Mouse (Mus musculus) spleen, adult 2 months (tissue): ENCODE measurements around the gene Aco1. TPM values are rescaled to one million over a fixed set of nuclear protein-coding genes. Genes with fewer than 3 reads are reported as not detected.

ENCODE experiments used
- DNase-seq, 2 experiments: peaks; one replicate each; pipeline versions ENCODE4 v3.0.0 to v3.0.0-alpha.2; 2012 to 2021; ENCODE audit warnings: low spot score in 2 of 2, low read depth in 1 of 2
- H3K27ac ChIP-seq: fragments of 200-500 bp; 2 replicates; pipeline ENCODE4 v1.5.1; 2012; ENCODE audit warnings: low read length, inconsistent platforms; ENCODE audit not compliant: insufficient read depth
- H3K27me3 ChIP-seq: fragments of 200-500 bp; 2 replicates; pipeline ENCODE4 v1.6.1; 2012; ENCODE audit warnings: mild to moderate bottlenecking, moderate library complexity, low read length, inconsistent platforms; ENCODE audit not compliant: control insufficient read depth, insufficient read depth
- H3K36me3 ChIP-seq: fragments of 200-500 bp; 2 replicates; pipeline ENCODE4 v1.6.1; 2012; ENCODE audit warnings: mild to moderate bottlenecking, low read length, inconsistent platforms; ENCODE audit not compliant: control insufficient read depth, insufficient read depth
- H3K4me1 ChIP-seq: fragments of 200-500 bp; 2 replicates; pipeline ENCODE4 v1.6.1; 2011; ENCODE audit warnings: inconsistent platforms; ENCODE audit not compliant: control insufficient read depth, insufficient read depth, insufficient read length
- H3K4me3 ChIP-seq: fragments of 200-500 bp; 2 replicates; pipeline ENCODE4 v1.5.1; 2011; ENCODE audit warnings: mild to moderate bottlenecking, inconsistent platforms; ENCODE audit not compliant: insufficient read depth, insufficient read length; ENCODE audit errors: extremely low read depth
- CTCF ChIP-seq: fragments of 200-500 bp; IDR thresholded peaks from 2 replicates; pipeline ENCODE4 v1.5.1; 2011; ENCODE audit warnings: mild to moderate bottlenecking, inconsistent platforms; ENCODE audit not compliant: insufficient read depth, insufficient read length, insufficient replicate concordance; ENCODE audit errors: extremely low read depth
- POLR2A ChIP-seq: fragments of 200-500 bp; IDR thresholded peaks from 2 replicates; pipeline ENCODE4 v1.6.1; 2011; ENCODE audit warnings: low read depth, low read length, inconsistent platforms
- WGBS: fragments of 180-500 bp; shearing (Covaris S2); methylation state at CpG from one replicate; pipeline ENCODE4 v1.1.7; 2018; 5-methylcytosine and 5-hydroxymethylcytosine counted together
- polyA plus RNA-seq: library from polyadenylated mRNA; depleted of rRNA; stranded (reverse); fragments of >200 nt; gene quantifications from 2 replicates; pipeline ENCODE4 v1.2.3, GENCODE M21; 2012

The Aco1 gene
- polyA plus RNA-seq, 1 experiment, result 11.4 TPM

DNA sequence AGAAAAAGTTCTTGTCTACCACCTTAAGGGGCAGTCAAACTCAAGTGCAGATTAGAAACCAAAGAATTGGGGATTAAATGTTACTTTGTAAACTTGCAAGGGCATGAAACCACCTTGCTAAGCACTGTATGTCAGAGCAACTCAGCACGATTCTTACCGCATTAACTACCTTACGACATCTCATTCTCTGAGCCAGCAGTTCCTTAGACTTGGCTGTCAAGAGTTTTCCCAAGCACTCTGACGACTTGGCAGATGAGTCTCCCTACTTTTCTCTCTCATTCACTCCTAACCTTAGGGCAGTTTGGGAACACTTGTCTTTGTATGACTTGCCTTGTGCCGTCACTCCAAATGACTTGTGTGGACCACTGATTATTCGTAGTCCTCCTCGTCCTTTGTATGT lies 7.2 kb downstream of the Aco1 start:
- Histone ChIP-seq H3K4me1 (no peaks in the 10 kb centered on the region), H3K36me3 (no peaks in the 10 kb centered on the region), H3K27ac (no peak overlapping the region), H3K27me3 (no peaks in the 10 kb centered on the region), H3K4me3 (no peak overlapping the region)
- WGBS, result 94% methylated on average over 7 of the region's 7 CpGs
- DNase-seq, result no peak
- no peak for TF ChIP-seq CTCF
- TF ChIP-seq POLR2A, result no peak

- 98% methylated on average over 2 of the region's 2 CpGs for WGBS
- Histone ChIP-seq H3K4me3 (no peak overlapping the region), H3K36me3 (no peaks in the 10 kb centered on the region), H3K27ac (no peak overlapping the region), H3K4me1 (no peaks in the 10 kb centered on the region), H3K27me3 (no peaks in the 10 kb centered on the region)
- no peak for DNase-seq
- TF ChIP-seq POLR2A (no peak), CTCF (no peak)
These were observed 9.9 kb downstream of the Aco1 start for GRCm38 (mm10) chr4:40152771-40153170.

- WGBS, result 91% methylated on average over 4 of the region's 4 CpGs
- H3K27me3 ChIP-seq, result no peaks in the 10 kb centered on the region
- no peaks in the 10 kb centered on the region for H3K4me1 ChIP-seq
- no peak overlapping the region for H3K4me3 ChIP-seq
- TF ChIP-seq CTCF, result no peak
- TF ChIP-seq POLR2A, result no peak
- no peaks in the 10 kb centered on the region for H3K36me3 ChIP-seq
- H3K27ac ChIP-seq, result no peak overlapping the region
- DNase-seq, result no peak
These were observed 10.6 kb downstream of the Aco1 start for GRCm38 (mm10) chr4:40153500-40153899.

- WGBS, result 94% methylated on average over 4 of the region's 4 CpGs
These were observed 11.9 kb downstream of the Aco1 start for GRCm38 (mm10) chr4:40154751-40155150.

DNA sequence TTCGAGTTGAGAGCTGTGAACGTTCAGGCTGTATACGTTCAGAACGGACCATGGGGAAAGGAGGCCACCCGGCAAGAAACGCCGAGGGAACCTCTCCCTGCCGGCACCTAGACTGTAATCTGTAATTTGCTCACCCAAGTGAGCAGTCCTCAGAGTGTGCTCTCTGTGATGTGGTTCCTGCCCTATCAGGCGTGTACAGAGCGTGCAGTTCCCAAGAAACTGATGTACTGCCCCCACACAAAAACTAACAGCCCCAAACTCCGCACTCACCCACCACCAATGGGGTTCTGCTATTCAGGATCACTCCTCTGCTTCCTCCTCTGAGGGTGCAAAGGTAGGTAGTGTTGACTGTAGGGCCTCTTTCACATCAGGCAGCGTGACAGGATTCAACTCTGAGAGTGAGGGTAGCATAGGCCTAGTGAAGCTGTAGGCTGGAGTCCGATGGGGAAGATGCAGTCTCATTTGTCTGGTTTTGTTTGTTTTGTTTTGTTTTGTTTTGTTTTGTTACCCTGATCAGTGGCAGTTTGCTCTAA lies 12.7 kb downstream of the Aco1 start:
- no peaks in the 10 kb centered on the region for H3K27me3 ChIP-seq
- no peak overlapping the region for H3K4me3 ChIP-seq
- DNase-seq, result no peak
- no peaks in the 10 kb centered on the region for H3K36me3 ChIP-seq
- TF ChIP-seq POLR2A (no peak), CTCF (no peak)
- H3K27ac ChIP-seq, result no peak overlapping the region
- WGBS, result 87% methylated on average over 13 of the region's 13 CpGs
- no peaks in the 10 kb centered on the region for H3K4me1 ChIP-seq

More at GRCm38 (mm10) chr4:40154751-40155150, 11.9 kb downstream of the Aco1 start:
- H3K27ac ChIP-seq, result no peak overlapping the region
- no peaks in the 10 kb centered on the region for H3K27me3 ChIP-seq
- H3K4me3 ChIP-seq, result no peak overlapping the region
- DNase-seq, result no peak
- no peaks in the 10 kb centered on the region for H3K4me1 ChIP-seq
- TF ChIP-seq CTCF (no peak), POLR2A (no peak)
- no peaks in the 10 kb centered on the region for H3K36me3 ChIP-seq

DNA sequence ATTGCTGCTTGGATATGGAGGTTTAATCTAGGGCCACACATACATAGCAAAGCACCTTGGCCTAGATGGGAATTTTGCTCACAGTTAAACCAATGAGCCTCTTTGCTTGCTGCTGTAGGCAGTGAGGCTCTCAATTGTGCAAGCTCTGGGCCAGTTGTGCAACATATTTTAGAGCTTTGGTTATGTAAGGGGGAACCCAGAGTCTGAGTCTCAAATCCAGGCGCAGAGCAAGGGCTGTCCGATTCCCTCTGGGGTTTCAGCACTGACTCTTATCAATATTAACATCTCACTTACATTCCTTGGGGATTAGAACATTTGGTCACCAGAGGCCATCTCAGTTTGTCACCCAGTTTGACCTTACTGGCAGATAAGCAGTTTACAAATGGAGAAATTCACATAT lies 13.3 kb downstream of the Aco1 start:
- H3K4me1 ChIP-seq, result no peaks in the 10 kb centered on the region
- H3K4me3 ChIP-seq, result no peak overlapping the region
- H3K27me3 ChIP-seq, result no peaks in the 10 kb centered on the region
- DNase-seq, result no peak
- WGBS, result 90% methylated on average over 2 of the region's 2 CpGs
- no peaks in the 10 kb centered on the region for H3K36me3 ChIP-seq
- no peak for TF ChIP-seq CTCF
- TF ChIP-seq POLR2A, result no peak
- no peak overlapping the region for H3K27ac ChIP-seq

- no peak for DNase-seq
- Histone ChIP-seq H3K4me3 (no peak overlapping the region), H3K36me3 (no peaks in the 10 kb centered on the region), H3K4me1 (no peaks in the 10 kb centered on the region), H3K27me3 (no peaks in the 10 kb centered on the region), H3K27ac (no peak overlapping the region)
- TF ChIP-seq CTCF (no peak), POLR2A (no peak)
- 93% methylated on average over 18 of the region's 18 CpGs for WGBS
These were observed 14.0 kb downstream of the Aco1 start for GRCm38 (mm10) chr4:40156582-40157499.
